Mouse (Mus musculus) neural tube, embryonic 12.5 days (tissue): Measurements from ENCODE around the gene Lyst. TPM values are rescaled to one million over a fixed set of nuclear protein-coding genes. Genes with fewer than 3 reads are reported as not detected.
"Not testable (repeated sequence)": the region's sequence is repeated elsewhere in the genome, so short reads cannot be mapped to it uniquely, and the experiment has no call there.

Experiments used
- ATAC-seq: fragments of 200-750 bp; cut with Nextera tagmentation; 2 replicates; pipeline ENCODE4 v1.8.0; 2017; ENCODE audit warnings: low read depth, mild to moderate bottlenecking, moderate TSS enrichment, moderate library complexity; ENCODE audit not compliant: low FRiP score
- H3K27ac ChIP-seq: fragments of 300-500 bp; sonication (generic); 2 replicates; pipeline ENCODE4 v1.5.1; 2016
- H3K27me3 ChIP-seq: fragments of 300-500 bp; sonication (generic); replicated peaks from 2 replicates; pipeline ENCODE4 v1.6.1; 2016; ENCODE audit warnings: mild to moderate bottlenecking
- H3K36me3 ChIP-seq: fragments of 300-500 bp; sonication (generic); 2 replicates; pipeline ENCODE4 v1.6.1; 2016; ENCODE audit warnings: mild to moderate bottlenecking
- H3K4me1 ChIP-seq: fragments of 300-500 bp; sonication (generic); 2 replicates; pipeline ENCODE4 v1.6.1; 2016
- H3K4me2 ChIP-seq: fragments of 300-500 bp; sonication (generic); replicated peaks from 2 replicates; pipeline ENCODE4 v1.6.1; 2016; ENCODE audit warnings: mild to moderate bottlenecking
- H3K4me3 ChIP-seq: fragments of 300-500 bp; sonication (generic); 2 replicates; pipeline ENCODE4 v1.5.1; 2016
- H3K9ac ChIP-seq: fragments of 300-500 bp; sonication (generic); 2 replicates; pipeline ENCODE4 v1.6.1; 2016; ENCODE audit warnings: mild to moderate bottlenecking
- H3K9me3 ChIP-seq: fragments of 300-500 bp; sonication (generic); 2 replicates; pipeline ENCODE4 v1.6.1; 2016; ENCODE audit warnings: mild to moderate bottlenecking
- WGBS: fragments of 180-500 bp; shearing (Covaris S2); methylation state at CpG from one replicate; pipeline ENCODE4 v1.1.7; 2016; 5-methylcytosine and 5-hydroxymethylcytosine counted together
- polyA plus RNA-seq: library from polyadenylated mRNA; unstranded; fragments of >200 nt; fragmentation: Nextera tagmentation; extraction: Ambion mirVana; gene quantifications from 2 replicates; pipeline ENCODE4 v1.2.1, GENCODE M21; 2016

Gene Lyst
- polyA plus RNA-seq, 1 experiment from 2014 or later, result 3.5 TPM

DNA sequence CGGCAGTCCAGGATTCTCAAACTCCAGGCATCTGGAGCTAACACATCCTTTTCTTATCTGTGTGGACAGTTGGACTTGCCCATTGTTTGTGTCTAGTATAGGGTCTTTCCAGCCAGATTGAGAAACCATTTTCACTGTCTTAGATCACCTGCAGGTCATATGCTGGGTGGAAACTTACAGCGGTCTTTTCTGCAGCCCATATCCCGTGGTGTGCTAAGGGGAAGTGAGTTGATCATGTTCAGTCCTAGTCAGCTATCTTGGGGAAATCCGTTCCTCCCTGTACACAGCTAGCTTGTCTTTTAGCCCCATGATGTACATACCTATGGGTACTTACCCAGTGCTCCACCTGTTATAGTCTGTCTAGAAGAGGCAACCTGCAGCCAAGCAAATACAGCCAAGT, 197.9 kb downstream of the Lyst start:
- Histone ChIP-seq H3K27me3 (peaks cover 26% of the 10 kb centered on the region), H3K9ac (no peak overlapping the region), H3K27ac (no peak overlapping the region), H3K9me3 (no peaks in the 10 kb centered on the region), H3K4me3 (no peak overlapping the region), H3K4me1 (peaks cover 21% of the 10 kb centered on the region), H3K4me2 (no peak overlapping the region), H3K36me3 (no peaks in the 10 kb centered on the region)
- ATAC-seq, result no peak
- 93% methylated on average over 4 of the region's 4 CpGs for WGBS

DNA sequence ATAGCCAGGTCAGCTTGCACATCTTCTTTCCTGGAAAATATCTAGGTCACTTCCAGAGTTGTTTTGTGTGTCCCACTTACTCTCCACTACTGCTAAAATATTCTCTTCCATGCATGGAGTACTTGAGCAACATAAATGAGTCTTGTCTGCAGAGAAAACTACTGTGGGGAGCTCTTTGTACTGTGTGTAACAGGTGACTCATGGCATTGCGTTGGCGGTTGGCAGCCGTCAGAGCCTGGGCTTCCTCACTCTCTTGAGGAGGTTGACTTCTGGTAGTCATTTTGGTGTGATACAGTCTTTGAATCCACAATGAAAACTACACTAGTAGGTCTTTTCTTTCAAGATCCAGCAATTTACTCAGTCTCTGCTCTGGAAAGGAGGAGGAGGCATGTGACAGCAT, 201.8 kb downstream of the Lyst start:
- Histone ChIP-seq H3K9ac (no peak overlapping the region), H3K4me3 (no peak overlapping the region), H3K9me3 (no peaks in the 10 kb centered on the region), H3K4me1 (no peaks in the 10 kb centered on the region), H3K27ac (no peak overlapping the region), H3K4me2 (no peak overlapping the region), H3K27me3 (no peaks in the 10 kb centered on the region), H3K36me3 (no peaks in the 10 kb centered on the region)
- WGBS, result 91% methylated on average over 3 of the region's 3 CpGs
- no peak for ATAC-seq

DNA sequence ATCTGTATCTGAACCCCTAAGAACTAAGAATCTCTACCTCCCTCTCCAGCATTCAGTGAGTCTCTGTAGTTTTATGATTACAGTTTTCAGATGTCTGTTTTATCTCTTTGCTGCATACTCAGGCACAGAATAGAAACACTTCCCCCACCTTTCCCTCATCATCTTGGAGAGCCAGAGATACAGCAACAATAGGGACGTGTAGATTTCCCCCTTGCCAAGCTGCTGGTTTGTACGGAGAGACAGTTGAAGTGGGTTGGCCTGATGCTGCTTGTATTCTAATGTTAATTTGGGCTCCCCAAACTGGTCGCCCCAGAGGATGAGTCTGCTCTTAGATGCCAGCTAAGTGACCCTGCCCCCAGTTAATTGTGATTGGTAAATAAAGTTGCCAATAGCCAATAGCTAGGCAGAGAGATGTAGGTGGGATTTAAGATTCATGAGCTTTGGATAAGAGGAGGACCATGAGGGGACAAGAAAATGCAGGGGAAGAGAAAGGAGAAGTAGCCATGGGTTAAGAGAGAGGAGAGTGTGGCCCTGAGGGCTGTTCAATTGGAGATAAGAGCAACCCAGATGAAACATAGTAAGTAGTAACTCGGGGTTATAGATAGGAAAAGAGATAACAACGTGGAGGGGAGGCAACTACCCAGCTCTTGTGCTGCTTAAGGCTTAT, 205.1 kb downstream of the Lyst start:
- no peaks in the 10 kb centered on the region for H3K4me1 ChIP-seq
- no peak overlapping the region for H3K27ac ChIP-seq
- no peak for ATAC-seq
- H3K9ac ChIP-seq, result no peak overlapping the region
- H3K9me3 ChIP-seq, result no peaks in the 10 kb centered on the region
- H3K27me3 ChIP-seq, result no peaks in the 10 kb centered on the region
- 31% methylated on average over 5 of the region's 5 CpGs for WGBS
- no peak overlapping the region for H3K4me3 ChIP-seq
- H3K36me3 ChIP-seq, result no peaks in the 10 kb centered on the region
- H3K4me2 ChIP-seq, result no peak overlapping the region

DNA sequence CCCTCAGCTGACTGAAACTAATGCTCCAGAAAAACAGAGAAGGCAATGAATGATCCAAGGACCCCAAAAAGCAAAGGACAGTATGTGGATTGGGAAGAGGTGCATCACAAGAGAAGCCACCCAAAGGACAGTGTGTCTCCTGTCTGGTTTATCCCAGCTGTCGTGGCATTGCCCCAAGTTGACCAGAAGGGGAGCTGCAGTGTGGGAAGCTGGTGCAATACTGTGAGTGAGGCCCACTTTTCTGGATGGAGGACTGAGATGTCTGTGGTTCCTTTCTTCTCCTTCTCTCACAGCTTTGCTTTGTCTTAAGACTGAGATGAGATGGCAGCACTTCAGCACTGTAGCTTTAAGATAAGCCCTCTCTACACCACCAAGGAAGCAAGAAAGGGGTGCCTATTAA, 205.9 kb downstream of the Lyst start:
- 94% methylated on average over 1 of the region's 1 CpGs for WGBS
- no peaks in the 10 kb centered on the region for H3K36me3 ChIP-seq
- H3K4me2 ChIP-seq, result no peak overlapping the region
- H3K4me3 ChIP-seq, result no peak overlapping the region
- H3K4me1 ChIP-seq, result no peaks in the 10 kb centered on the region
- H3K27me3 ChIP-seq, result no peaks in the 10 kb centered on the region
- H3K9me3 ChIP-seq, result no peaks in the 10 kb centered on the region
- ATAC-seq, result no peak
- no peak overlapping the region for H3K27ac ChIP-seq
- H3K9ac ChIP-seq, result no peak overlapping the region

DNA sequence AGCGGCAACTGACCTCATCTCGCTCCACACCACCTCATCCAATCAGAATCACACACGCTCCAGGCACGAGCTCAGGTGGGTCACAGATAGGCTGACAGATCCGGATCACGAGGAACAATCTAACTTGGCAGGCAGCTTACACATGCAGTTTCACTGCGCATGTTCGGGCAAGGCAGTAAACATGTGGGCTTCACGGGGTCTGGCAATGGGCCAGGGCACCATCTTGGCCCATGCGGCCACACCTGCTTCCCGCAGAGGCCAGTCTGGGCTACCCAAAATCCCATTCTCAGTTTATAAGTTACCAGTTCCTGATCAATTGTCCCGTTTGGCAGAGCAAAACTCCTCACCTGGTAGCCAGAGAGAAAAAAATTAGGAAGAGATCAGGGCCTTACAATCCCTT, 207.6 kb downstream of the Lyst start:
- H3K9me3 ChIP-seq, H3K4me2 ChIP-seq, H3K36me3 ChIP-seq, H3K4me1 ChIP-seq, H3K4me3 ChIP-seq, ATAC-seq, H3K9ac ChIP-seq, H3K27ac ChIP-seq, H3K27me3 ChIP-seq: not testable (repeated sequence)
- 94% methylated on average over 12 of the region's 12 CpGs for WGBS

DNA sequence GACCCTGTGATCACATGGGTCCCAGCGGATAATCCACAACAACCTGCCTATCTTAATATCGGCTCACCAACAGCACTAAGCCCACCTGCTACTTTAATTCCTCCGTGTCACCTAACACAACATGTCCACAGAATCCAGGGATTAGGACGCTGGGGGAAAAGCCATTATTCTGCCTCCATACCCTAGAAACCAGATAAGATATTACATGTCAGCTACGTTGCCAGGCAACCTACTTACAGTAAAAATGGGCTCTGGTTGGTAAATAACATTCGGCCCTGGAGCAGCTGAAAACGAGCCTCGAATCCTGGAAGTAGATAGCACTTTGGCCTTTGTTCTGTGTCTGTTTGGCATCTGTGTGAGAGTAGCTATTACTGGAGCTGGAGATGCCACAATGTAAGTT, 208.6 kb downstream of the Lyst start:
- no peak overlapping the region for H3K27ac ChIP-seq

DNA sequence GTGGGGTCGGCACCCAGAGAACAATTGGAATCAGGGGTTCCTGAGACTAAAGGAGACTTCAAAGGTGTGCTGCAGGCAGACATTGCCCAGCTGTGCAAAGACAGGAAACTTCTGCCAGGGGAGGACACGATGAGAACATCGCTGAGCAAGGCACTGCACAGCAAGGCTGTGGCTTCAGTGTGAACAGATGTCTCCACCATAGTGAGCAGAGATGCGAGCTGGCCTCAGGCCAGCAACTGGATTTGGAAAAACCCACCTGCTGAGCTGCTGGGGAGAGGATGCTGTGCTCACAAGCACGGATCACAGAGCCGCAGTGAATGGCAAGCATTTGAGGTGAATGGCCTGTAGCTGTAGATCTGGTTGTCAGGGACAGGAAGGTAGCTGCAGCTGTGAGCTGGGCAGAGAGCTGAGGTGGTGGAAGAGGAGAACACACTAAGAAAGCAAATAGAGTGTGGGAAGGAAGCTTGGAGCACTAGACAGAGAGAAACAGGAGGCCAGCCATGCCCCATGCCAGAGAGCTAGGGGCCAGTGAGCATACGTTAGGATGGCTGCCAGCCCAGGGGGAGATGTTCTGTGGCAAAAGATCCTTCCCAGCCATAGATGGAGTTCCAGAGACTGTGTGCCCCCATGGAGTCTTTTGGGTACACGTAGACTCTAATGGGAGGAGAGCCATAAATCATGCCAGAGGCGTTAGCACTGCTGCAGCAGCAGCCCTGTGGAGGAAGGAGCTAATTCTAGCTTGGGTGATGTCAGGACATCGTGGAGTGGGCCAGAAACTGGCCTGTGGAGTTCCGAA, 218.3 kb downstream of the Lyst start:
- H3K4me2 ChIP-seq, result no peak overlapping the region
- H3K9me3 ChIP-seq, result no peaks in the 10 kb centered on the region
- 21% methylated on average over 11 of the region's 11 CpGs for WGBS
- peak; percentile 73 for ATAC-seq
- H3K27ac ChIP-seq, result no peak overlapping the region
- H3K27me3 ChIP-seq, result no peaks in the 10 kb centered on the region
- H3K36me3 ChIP-seq, result no peaks in the 10 kb centered on the region
- H3K9ac ChIP-seq, result no peak overlapping the region
- H3K4me3 ChIP-seq, result no peak overlapping the region
- H3K4me1 ChIP-seq, result peaks cover 9% of the 10 kb centered on the region; the same call in 1 of the 2 replicates

More for the DNA sequence above, 208.6 kb downstream of the Lyst start:
- ATAC-seq, result no peak
- WGBS, result 82% methylated on average over 8 of the region's 8 CpGs
- H3K9me3 ChIP-seq, result no peaks in the 10 kb centered on the region
- no peaks in the 10 kb centered on the region for H3K4me1 ChIP-seq
- H3K4me2 ChIP-seq, result no peak overlapping the region
- no peaks in the 10 kb centered on the region for H3K27me3 ChIP-seq
- H3K4me3 ChIP-seq, result no peak overlapping the region
- no peaks in the 10 kb centered on the region for H3K36me3 ChIP-seq
- no peak overlapping the region for H3K9ac ChIP-seq

DNA sequence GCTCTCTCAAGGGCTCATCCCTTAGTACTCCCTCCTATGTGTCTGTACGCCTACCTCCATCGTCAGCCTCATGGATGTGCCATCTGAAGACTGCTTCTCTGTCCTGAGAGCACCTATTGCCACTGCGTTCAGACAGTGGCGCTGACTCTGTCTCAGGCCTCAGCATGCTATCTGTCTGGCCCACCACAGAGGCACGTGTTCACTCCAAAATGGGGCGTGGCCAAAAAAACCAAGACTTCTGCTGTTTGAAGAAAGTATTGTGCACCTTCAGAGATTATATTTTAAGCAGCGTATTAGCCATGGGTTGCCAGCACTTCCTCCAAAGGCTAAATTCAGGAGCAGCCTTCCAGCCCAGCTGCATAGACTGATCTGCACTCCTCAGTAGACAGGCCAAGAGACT, 220.7 kb downstream of the Lyst start:
- no peak overlapping the region for H3K27ac ChIP-seq
- H3K4me2 ChIP-seq, result no peak overlapping the region
- H3K4me1 ChIP-seq, result peaks cover 9% of the 10 kb centered on the region; the same call in 1 of the 2 replicates
- H3K9me3 ChIP-seq, result no peaks in the 10 kb centered on the region
- no peaks in the 10 kb centered on the region for H3K36me3 ChIP-seq
- H3K9ac ChIP-seq, result no peak overlapping the region
- ATAC-seq, result no peak
- no peaks in the 10 kb centered on the region for H3K27me3 ChIP-seq
- no peak overlapping the region for H3K4me3 ChIP-seq
- WGBS, result 89% methylated on average over 7 of the region's 7 CpGs

DNA sequence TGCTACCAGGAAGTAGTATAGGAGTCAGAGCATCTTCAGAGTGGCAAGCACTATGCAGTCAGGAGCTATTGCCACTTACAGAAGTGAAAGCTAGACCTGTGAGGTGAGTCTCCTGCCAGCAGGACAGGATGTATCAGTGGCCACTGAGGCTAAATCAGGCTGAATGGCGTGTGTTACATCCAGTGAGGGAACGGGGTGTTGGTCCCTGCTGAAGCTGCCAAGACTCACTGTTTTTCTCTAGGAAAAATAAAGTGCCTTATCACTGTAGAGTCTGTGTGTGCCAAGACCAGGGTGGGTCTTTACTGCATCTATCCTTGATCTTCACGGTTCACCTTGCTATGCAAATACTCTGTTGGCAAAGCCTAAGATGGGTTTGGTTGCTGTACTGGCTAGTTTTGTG, 228.5 kb downstream of the Lyst start:
- Histone ChIP-seq H3K9ac (no peak overlapping the region), H3K4me2 (no peak overlapping the region), H3K4me3 (no peak overlapping the region), H3K27me3 (no peaks in the 10 kb centered on the region), H3K27ac (no peak overlapping the region), H3K36me3 (no peaks in the 10 kb centered on the region), H3K4me1 (no peaks in the 10 kb centered on the region), H3K9me3 (no peaks in the 10 kb centered on the region)
- 80% methylated on average over 3 of the region's 3 CpGs for WGBS
- ATAC-seq, result no peak

DNA sequence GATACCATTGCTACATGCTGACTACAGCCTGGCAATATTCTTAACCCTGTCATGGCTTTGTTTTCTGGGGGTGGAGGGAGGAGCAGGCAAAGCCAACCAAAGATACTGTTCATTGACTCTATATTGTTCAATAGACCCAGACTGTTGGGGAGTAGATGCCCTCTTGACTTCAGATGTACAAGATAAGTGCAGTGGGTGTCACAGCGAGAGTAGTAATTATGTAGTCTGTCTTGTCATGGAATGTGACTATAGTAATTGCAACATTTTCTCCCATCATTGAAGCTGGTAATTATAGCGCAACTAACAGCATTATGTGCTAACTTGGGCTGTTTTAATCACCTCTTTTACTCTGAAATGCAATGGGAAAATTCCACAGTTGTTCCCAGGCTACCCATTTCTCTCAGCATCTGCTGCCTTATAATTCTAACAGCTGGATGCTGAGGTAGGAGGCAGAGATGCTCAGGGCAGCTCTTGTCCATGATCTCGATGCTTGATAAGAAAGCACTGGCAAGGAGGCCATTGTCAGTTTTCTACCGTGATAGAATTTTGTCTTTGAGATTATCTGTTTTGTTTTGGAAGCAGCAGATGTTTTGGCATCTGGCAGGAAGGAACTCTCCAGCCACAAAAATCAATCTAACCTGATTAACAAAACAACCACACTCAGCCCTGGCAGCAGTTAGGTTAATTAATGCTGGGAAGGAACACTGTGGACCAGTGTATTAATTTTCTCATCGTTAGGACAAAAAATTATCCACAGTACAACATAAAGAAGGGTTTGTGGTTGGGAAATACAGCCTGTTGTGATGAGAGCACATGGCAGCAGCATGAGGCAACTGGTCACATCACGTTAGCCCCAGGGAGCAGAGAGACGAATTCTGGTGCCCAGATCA, 230.3 kb downstream of the Lyst start:
- ATAC-seq, result no peak
- Histone ChIP-seq H3K27me3 (no peaks in the 10 kb centered on the region), H3K4me1 (no peaks in the 10 kb centered on the region), H3K36me3 (no peaks in the 10 kb centered on the region), H3K9me3 (no peaks in the 10 kb centered on the region), H3K27ac (no peak overlapping the region), H3K4me2 (no peak overlapping the region), H3K9ac (no peak overlapping the region), H3K4me3 (no peak overlapping the region)
- WGBS, result 80% methylated on average over 7 of the region's 7 CpGs

DNA sequence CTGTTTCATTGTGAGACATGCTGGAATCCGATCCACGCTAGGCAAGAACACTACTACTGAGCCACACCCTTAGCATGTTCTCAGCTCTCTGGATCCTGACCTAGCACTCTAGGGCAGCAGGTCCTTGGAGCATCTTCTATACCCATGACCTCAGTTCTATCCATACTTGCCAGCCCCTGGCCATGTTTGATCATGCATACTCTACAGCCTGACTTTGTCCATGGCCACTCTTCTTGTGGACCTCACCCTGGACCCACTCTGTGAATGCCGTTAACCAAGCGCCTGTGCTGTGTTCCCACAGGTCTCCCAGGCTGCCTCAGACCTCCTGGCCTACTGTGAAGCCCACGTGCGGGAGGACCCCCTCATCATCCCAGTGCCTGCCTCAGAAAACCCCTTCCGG, 234.7 kb downstream of the Lyst start:
- Histone ChIP-seq H3K4me3 (no peak overlapping the region), H3K36me3 (no peaks in the 10 kb centered on the region), H3K9ac (no peak overlapping the region), H3K4me1 (no peaks in the 10 kb centered on the region), H3K27me3 (no peaks in the 10 kb centered on the region), H3K27ac (no peak overlapping the region), H3K9me3 (no peaks in the 10 kb centered on the region), H3K4me2 (no peak overlapping the region)
- 88% methylated on average over 7 of the region's 7 CpGs for WGBS
- no peak for ATAC-seq

DNA sequence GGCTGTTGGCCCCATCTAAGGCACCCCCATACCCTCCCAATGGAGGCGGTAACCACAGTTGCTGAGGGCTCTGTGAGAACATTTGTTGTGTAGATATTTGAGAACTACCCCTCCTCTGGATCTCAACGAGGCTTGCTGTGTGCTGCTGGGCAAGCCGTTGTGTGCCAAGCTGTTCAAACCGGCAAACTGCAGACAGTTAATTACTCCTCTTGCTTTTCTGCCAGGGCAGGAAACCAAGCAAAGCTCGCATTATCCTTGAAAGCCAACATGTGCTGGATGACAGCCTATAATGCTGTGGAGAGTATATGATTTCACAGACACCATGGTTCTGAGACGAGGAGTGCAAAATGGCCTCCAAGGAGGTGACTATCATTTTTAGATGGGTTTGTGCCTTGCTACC, 236.3 kb downstream of the Lyst start:
- Histone ChIP-seq H3K4me3 (no peak overlapping the region), H3K36me3 (no peaks in the 10 kb centered on the region), H3K27ac (no peak overlapping the region), H3K4me1 (no peaks in the 10 kb centered on the region), H3K9me3 (no peaks in the 10 kb centered on the region), H3K4me2 (no peak overlapping the region), H3K27me3 (no peaks in the 10 kb centered on the region), H3K9ac (no peak overlapping the region)
- 88% methylated on average over 6 of the region's 6 CpGs for WGBS
- ATAC-seq, result no peak
